Mouse (Mus musculus) myocyte (in vitro differentiated cells): ENCODE results near the gene Fam171b. TPM values are rescaled to one million over a fixed set of nuclear protein-coding genes. Genes with fewer than 3 reads are reported as not detected.

Source experiments
- H3K27me3 ChIP-seq: one replicate; pipeline ENCODE4 v1.6.1; 2011; ENCODE audit not compliant: control insufficient read depth, insufficient read depth, insufficient read length
- H3K36me3 ChIP-seq: one replicate; pipeline ENCODE4 v1.6.1; 2011; ENCODE audit not compliant: control insufficient read depth, insufficient read depth
- H3K4me2 ChIP-seq: one replicate; pipeline ENCODE4 v1.6.1; 2011; ENCODE audit warnings: low read depth, control low read depth
- H3K4me3 ChIP-seq: one replicate; pipeline ENCODE4 v1.5.1; 2011; ENCODE audit warnings: mild to moderate bottlenecking, control low read depth, moderate library complexity
- H3K79me2 ChIP-seq: one replicate; pipeline ENCODE4 v1.6.1; 2011; ENCODE audit not compliant: control insufficient read depth, insufficient read depth
- H3ac ChIP-seq: one replicate; pipeline ENCODE4 v1.6.1; 2011; ENCODE audit not compliant: control insufficient read depth, insufficient read length
- CEBPB ChIP-seq: IDR thresholded peaks from 2 replicates; pipeline ENCODE4 v1.6.1; 2011; ENCODE audit warnings: mild to moderate bottlenecking, moderate library complexity; ENCODE audit not compliant: poor library complexity, insufficient read depth, severe bottlenecking
- E2F4 ChIP-seq: IDR thresholded peaks from one replicate; pipeline ENCODE4 v1.6.1; 2011; ENCODE audit warnings: mild to moderate bottlenecking, control low read depth, moderate library complexity; ENCODE audit not compliant: insufficient read depth
- MAX ChIP-seq: IDR thresholded peaks from one replicate; pipeline ENCODE4 v1.6.1; 2011; ENCODE audit warnings: low read depth, mild to moderate bottlenecking, control low read depth
- MYOD1 ChIP-seq, 3 experiments: IDR thresholded peaks; one replicate each; pipeline ENCODE4 v1.6.1; 2011; ENCODE audit warnings: control low read depth in 2 of 3, low read depth in 2 of 3, mild to moderate bottlenecking in 2 of 3, moderate library complexity in 1 of 3; ENCODE audit not compliant: insufficient read length in 2 of 3, control insufficient read depth in 1 of 3
- MYOG ChIP-seq, 3 experiments: IDR thresholded peaks; one replicate each; pipeline ENCODE4 v1.6.1; 2011; ENCODE audit warnings: control low read depth in 2 of 3, low read depth in 2 of 3, mild to moderate bottlenecking in 2 of 3; ENCODE audit not compliant: insufficient read length in 2 of 3, control insufficient read depth in 1 of 3, insufficient read depth in 1 of 3
- POLR2A ChIP-seq: IDR thresholded peaks from one replicate; pipeline ENCODE4 v1.6.1; 2011; ENCODE audit warnings: low read depth, mild to moderate bottlenecking, control low read depth, moderate library complexity; ENCODE audit not compliant: insufficient read length
- POLR2AphosphoS2 ChIP-seq: IDR thresholded peaks from one replicate; pipeline ENCODE4 v1.6.1; 2011; ENCODE audit warnings: low read depth, control low read depth; ENCODE audit not compliant: insufficient read length
- REST ChIP-seq: IDR thresholded peaks from one replicate; pipeline ENCODE4 v1.6.1; 2011; ENCODE audit warnings: mild to moderate bottlenecking, control low read depth, moderate library complexity; ENCODE audit not compliant: insufficient read depth, insufficient read length
- SRF ChIP-seq: IDR thresholded peaks from one replicate; pipeline ENCODE4 v1.6.1; 2011; ENCODE audit warnings: low read depth; ENCODE audit not compliant: control insufficient read depth, insufficient read length
- TCF12 ChIP-seq: IDR thresholded peaks from one replicate; pipeline ENCODE4 v1.6.1; 2011; ENCODE audit warnings: mild to moderate bottlenecking, control low read depth; ENCODE audit not compliant: poor library complexity, insufficient read depth, severe bottlenecking
- TCF3 ChIP-seq: IDR thresholded peaks from one replicate; pipeline ENCODE4 v1.6.1; 2011; ENCODE audit warnings: low read depth, control low read depth; ENCODE audit not compliant: insufficient read length
- USF1 ChIP-seq: IDR thresholded peaks from one replicate; pipeline ENCODE4 v1.6.1; 2011; ENCODE audit warnings: low read depth, mild to moderate bottlenecking, control low read depth, moderate library complexity
- polyA plus RNA-seq: library from polyadenylated mRNA; unstranded; fragments of >200 nt; fragmentation: generic; extraction: Trizol; gene quantifications from one replicate; pipeline ENCODE4 v1.2.1, GENCODE M21; 2012; ENCODE audit warnings: missing spikeins

The Fam171b gene
- polyA plus RNA-seq = 1.7 TPM

DNA sequence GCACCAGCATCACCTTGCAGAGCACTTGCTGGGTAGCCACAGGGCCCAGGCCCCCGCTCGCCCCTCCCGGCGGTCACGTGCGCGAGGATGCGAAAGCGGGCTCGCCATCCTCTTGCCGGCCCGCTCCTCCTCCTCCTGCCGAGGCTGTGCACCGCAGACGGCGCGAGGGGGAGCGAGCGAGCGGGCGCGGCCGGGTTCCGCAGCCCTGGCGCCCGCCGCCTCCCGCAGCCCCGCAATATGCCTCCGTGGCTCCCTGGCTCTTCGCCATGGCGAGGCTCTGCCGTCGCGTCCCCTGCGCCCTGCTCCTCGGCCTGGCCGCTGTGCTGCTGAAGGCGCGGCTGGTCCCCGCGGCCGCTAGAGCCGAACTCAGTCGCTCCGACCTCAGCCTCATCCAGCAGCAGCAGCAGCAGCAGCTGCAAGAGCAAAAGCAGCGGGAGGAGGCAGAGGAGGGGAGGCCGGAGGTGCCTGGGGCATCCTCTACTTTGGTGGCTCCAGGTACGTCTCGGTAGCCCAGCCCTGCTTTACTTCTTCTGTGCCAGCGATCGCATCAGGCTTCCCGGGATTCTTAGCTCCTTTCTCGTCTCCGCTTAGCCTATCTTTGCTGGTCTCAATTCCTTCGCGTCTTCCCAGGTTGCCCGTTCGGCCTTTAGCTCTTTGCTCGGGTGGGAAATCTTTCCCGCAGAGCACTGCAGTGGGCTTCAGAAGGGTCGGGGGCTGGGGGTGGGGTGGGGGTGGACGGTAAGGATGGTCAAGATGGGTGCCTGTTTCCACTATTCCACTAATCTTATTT lies at the start of gene Fam171b:
Fam171b (plus strand) TSS at position 154 of the 790 bp plus-strand sequence.
- H3ac ChIP-seq = peak within 1 kb of the TSS; percentile 40
- peak within 1 kb of the TSS; percentile 34 for H3K4me3 ChIP-seq
- H3K79me2 ChIP-seq = no peaks in the 10 kb centered on the region
- peak within 1 kb of the TSS; percentile 97 for H3K4me2 ChIP-seq
- TF ChIP-seq POLR2A (peak; percentile 74), MYOD1 (IDR thresholded peaks at IDR 0.05; ENCODE audit: control insufficient read depth in 1 of 3, insufficient read length in 2 of 3, low read depth in 2 of 3) (peak in 1 of 3 experiments; percentile 20), USF1 (peak; percentile 83), TCF12 (no peak)
- no peaks in the 10 kb centered on the region for H3K27me3 ChIP-seq
- H3K36me3 ChIP-seq = no peaks in the 10 kb centered on the region

GRCm38 (mm10) chr2:83766058-83766457 lies 46.4 kb upstream of the Fam171b start:
- Histone ChIP-seq H3K4me2 (no peak overlapping the region), H3K4me3 (no peak overlapping the region), H3K27me3 (no peaks in the 10 kb centered on the region), H3K79me2 (peaks cover 16% of the 10 kb centered on the region), H3ac (no peak overlapping the region), H3K36me3 (peaks cover 31% of the 10 kb centered on the region)
- no peak for TF ChIP-seq MYOD1 (IDR thresholded peaks at IDR 0.05; ENCODE audit: control insufficient read depth in 1 of 3, insufficient read length in 2 of 3, low read depth in 2 of 3)
- TF ChIP-seq CEBPB = no peak
- TF ChIP-seq TCF3 = no peak
- TF ChIP-seq POLR2AphosphoS2 = no peak
- no peak for TF ChIP-seq E2F4
- TF ChIP-seq USF1 = no peak
- no peak for TF ChIP-seq REST
- no peak for TF ChIP-seq MYOG (IDR thresholded peaks at IDR 0.05; ENCODE audit: control insufficient read depth in 1 of 3, insufficient read depth in 1 of 3, insufficient read length in 2 of 3, low read depth in 2 of 3)
- TF ChIP-seq SRF = no peak
- no peak for TF ChIP-seq TCF12
- no peak for TF ChIP-seq POLR2A
- TF ChIP-seq MAX = no peak

DNA sequence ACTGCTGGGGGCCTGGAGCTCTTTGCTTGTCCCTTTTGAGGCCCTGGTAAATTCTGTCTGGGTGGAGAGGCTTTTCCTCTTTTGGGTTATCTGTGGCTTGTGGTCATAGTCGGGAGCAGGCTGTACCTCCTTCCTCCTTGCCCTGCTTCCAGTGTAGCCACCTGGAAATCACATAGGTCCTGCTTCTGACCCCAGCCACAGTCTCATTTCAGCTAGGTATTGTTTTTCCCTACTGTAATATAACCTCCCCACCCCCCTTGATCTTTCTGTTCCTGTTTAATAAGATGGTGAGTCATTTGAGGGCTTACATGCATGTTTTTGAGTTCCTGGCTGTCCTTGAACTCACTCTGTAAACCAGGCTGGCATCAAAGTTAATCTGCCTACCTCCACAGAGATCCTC lies 45.6 kb upstream of the Fam171b start:
- H3K36me3 ChIP-seq = peaks cover 31% of the 10 kb centered on the region

DNA sequence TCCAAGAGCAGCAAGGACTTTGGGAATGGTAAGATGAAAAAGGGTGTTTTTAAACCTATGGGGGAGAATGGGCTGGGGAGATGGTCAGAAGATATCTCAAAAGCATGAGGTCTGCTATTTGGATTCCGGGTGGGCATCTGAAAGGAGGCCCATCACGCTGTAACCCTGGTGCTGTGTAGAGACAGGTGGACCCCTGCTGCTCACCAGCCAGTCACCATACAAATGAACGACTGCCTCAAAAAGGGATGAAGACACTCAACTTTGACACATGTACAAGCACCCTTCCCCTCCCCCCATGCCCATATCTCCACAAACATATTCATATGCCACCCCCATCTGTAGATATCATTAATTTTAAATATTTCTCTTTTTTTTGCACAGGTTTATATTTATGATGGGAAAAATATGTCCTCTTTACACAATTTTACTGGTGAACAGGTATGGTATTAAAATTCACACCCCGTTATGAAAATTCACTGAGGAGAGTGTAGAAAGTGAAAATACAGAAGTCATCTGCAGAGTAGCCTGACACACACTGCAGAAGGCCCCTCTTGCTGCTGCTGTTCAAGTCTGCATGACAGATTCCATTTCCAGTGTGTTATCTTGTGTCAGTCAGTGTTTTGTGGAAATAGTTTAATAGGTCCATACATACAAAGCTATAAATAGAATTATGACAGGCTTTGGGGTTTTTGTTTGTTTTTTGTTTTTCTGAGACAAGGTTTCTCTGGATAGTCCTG lies 44.0 kb upstream of the Fam171b start:
- TF ChIP-seq TCF12 (no peak), MAX (no peak)
- H3K4me3 ChIP-seq = no peak overlapping the region
- H3ac ChIP-seq = no peak overlapping the region
- no peak overlapping the region for H3K4me2 ChIP-seq
- no peaks in the 10 kb centered on the region for H3K79me2 ChIP-seq
- H3K27me3 ChIP-seq = no peaks in the 10 kb centered on the region
- peaks cover 45% of the 10 kb centered on the region for H3K36me3 ChIP-seq

More for the DNA sequence above, 45.6 kb upstream of the Fam171b start:
- H3K4me3 ChIP-seq = no peak overlapping the region
- H3ac ChIP-seq = no peak overlapping the region
- TF ChIP-seq MAX = no peak
- TF ChIP-seq POLR2A = no peak
- no peak for TF ChIP-seq TCF12
- TF ChIP-seq REST = no peak
- TF ChIP-seq TCF3 = no peak
- TF ChIP-seq USF1 = no peak
- TF ChIP-seq MYOD1 (IDR thresholded peaks at IDR 0.05; ENCODE audit: control insufficient read depth in 1 of 3, insufficient read length in 2 of 3, low read depth in 2 of 3) = no peak
- TF ChIP-seq MYOG (IDR thresholded peaks at IDR 0.05; ENCODE audit: control insufficient read depth in 1 of 3, insufficient read depth in 1 of 3, insufficient read length in 2 of 3, low read depth in 2 of 3) = no peak
- no peak for TF ChIP-seq SRF
- TF ChIP-seq POLR2AphosphoS2 = no peak
- no peak for TF ChIP-seq E2F4
- TF ChIP-seq CEBPB = no peak
- no peaks in the 10 kb centered on the region for H3K27me3 ChIP-seq
- no peak overlapping the region for H3K4me2 ChIP-seq
- H3K79me2 ChIP-seq = peaks cover 10% of the 10 kb centered on the region

- peaks cover 40% of the 10 kb centered on the region for H3K36me3 ChIP-seq
- no peak overlapping the region for H3ac ChIP-seq
- H3K4me3 ChIP-seq = no peak overlapping the region
- TF ChIP-seq POLR2A (no peak), TCF12 (no peak), REST (no peak), MYOG (IDR thresholded peaks at IDR 0.05; ENCODE audit: control insufficient read depth in 1 of 3, insufficient read depth in 1 of 3, insufficient read length in 2 of 3, low read depth in 2 of 3) (no peak), MAX (no peak), CEBPB (no peak), USF1 (no peak), E2F4 (no peak)
- no peak overlapping the region for H3K4me2 ChIP-seq
- H3K27me3 ChIP-seq = no peaks in the 10 kb centered on the region
- H3K79me2 ChIP-seq = no peaks in the 10 kb centered on the region
These were observed 41.2 kb upstream of the Fam171b start for GRCm38 (mm10) chr2:83771155-83771812.
